Mouse (Mus musculus) forebrain, embryonic 10.5 days (tissue): ENCODE measurements around the gene Tnnc1. TPM values are rescaled to one million over a fixed set of nuclear protein-coding genes. Genes with fewer than 3 reads are reported as not detected.

ENCODE experiments used
- DNase-seq: peaks from one replicate; pipeline ENCODE4 v3.0.0-alpha.2; 2017; ENCODE audit warnings: low spot score; ENCODE audit errors: extremely low spot score
- H3K27ac ChIP-seq: fragments of 300-500 bp; sonication (generic); 2 replicates; pipeline ENCODE4 v1.5.1; 2016; ENCODE audit warnings: mild to moderate bottlenecking
- H3K27me3 ChIP-seq: fragments of 300-500 bp; sonication (generic); 2 replicates; pipeline ENCODE4 v1.6.1; 2016; ENCODE audit warnings: mild to moderate bottlenecking; ENCODE audit not compliant: poor library complexity, severe bottlenecking
- H3K36me3 ChIP-seq: fragments of 300-500 bp; sonication (generic); replicated peaks from 2 replicates; pipeline ENCODE4 v1.6.1; 2016; ENCODE audit warnings: mild to moderate bottlenecking, moderate library complexity
- H3K4me1 ChIP-seq: fragments of 300-500 bp; sonication (generic); 2 replicates; pipeline ENCODE4 v1.6.1; 2016
- H3K4me3 ChIP-seq: fragments of 300-500 bp; sonication (generic); 2 replicates; pipeline ENCODE4 v1.5.1; 2016; ENCODE audit warnings: mild to moderate bottlenecking, moderate library complexity
- H3K9me3 ChIP-seq: fragments of 300-500 bp; sonication (generic); 2 replicates; pipeline ENCODE4 v1.6.1; 2016; ENCODE audit warnings: mild to moderate bottlenecking, moderate library complexity
- WGBS: fragments of 180-500 bp; shearing (Covaris S2); methylation state at CpG from one replicate; pipeline ENCODE4 v1.1.7; 2016; 5-methylcytosine and 5-hydroxymethylcytosine counted together
- polyA plus RNA-seq: library from polyadenylated mRNA; unstranded; fragments of >200 nt; fragmentation: Nextera tagmentation; extraction: Ambion mirVana; gene quantifications from 2 replicates; pipeline ENCODE4 v1.2.1, GENCODE M21; 2016

The Tnnc1 gene
- polyA plus RNA-seq, 1 experiment from 2014 or later, result 0.67 TPM

DNA sequence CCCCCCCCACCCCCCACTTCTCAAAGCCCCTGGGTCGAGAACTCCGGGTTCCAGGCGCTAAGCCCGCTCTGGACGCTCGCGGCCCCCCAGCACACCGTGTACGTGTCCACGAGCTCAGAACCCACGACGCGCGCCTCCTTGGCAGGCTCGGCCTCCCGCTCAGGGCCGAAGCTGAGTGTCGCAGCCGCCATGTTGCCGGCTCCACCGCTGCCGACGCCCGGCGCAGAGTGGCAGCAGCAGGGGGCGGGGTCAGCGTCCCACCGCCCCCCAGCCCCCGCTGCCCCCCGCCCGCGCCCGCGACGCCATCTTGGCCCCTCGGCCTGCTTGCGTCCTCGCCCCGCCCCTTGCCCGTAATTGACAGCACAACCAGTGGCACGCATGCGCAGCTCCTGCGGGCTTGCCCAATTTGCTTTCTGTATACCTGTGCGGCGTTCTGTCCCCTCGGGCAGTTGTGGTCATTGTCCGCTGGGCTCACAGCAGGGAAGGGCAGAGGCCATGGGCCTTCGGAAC is 1.6 kb upstream of the Tnnc1 start:
- peaks cover 33% of the 10 kb centered on the region for H3K36me3 ChIP-seq
- H3K27me3 ChIP-seq, result no peaks in the 10 kb centered on the region; the same call in none of the 2 replicates
- peaks cover 28% of the 10 kb centered on the region for H3K4me1 ChIP-seq
- peak overlapping the region; percentile 85 for H3K4me3 ChIP-seq
- H3K27ac ChIP-seq, result peak overlapping the region; percentile 97
- peak; percentile 93 for DNase-seq
- WGBS, result under 1% methylated on average over 48 of the region's 48 CpGs
- H3K9me3 ChIP-seq, result no peaks in the 10 kb centered on the region

DNA sequence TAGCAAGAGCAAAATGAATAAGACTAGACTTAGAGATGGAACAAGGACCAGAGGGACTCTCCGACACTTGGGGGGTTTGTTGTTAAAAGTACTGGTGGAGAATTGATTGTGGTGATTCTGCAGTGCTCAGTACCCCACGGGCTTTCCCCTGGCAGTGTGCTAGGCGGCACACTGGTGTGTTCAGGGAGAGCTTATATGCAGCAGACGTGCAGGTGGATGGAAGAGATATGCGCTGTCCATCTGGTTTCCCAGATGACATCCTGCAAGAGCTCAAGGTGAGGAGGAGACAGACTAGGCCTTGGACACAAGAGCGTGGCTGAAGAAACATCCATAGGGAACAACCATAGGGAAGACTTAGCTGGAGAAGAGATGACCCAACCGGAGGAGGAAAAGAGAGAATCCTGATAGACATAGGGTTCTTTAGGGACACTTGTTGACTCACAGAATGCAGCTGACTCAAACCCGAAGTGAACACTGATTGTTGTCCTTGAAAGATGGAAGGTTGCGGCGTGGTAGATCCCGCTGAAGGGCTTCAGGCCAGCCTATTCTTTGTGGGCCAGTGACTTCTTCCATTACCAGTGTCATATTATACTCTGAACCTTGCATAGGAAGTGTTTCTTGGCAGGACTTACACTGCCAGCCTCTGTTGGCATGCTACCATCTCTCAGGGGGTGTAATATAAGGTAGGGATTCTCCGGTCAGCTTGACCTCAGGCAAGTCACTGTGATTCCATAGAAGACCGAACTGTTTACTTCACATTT is 862 bp upstream of the Tnnc1 start:
- no peaks in the 10 kb centered on the region for H3K9me3 ChIP-seq
- peaks cover 26% of the 10 kb centered on the region for H3K36me3 ChIP-seq
- peaks cover 28% of the 10 kb centered on the region for H3K4me1 ChIP-seq
- H3K27me3 ChIP-seq, result no peaks in the 10 kb centered on the region; the same call in none of the 2 replicates
- DNase-seq, result no peak
- H3K4me3 ChIP-seq, result peak overlapping the region; percentile 85
- H3K27ac ChIP-seq, result peak overlapping the region; percentile 97
- WGBS, result 82% methylated on average over 13 of the region's 13 CpGs

DNA sequence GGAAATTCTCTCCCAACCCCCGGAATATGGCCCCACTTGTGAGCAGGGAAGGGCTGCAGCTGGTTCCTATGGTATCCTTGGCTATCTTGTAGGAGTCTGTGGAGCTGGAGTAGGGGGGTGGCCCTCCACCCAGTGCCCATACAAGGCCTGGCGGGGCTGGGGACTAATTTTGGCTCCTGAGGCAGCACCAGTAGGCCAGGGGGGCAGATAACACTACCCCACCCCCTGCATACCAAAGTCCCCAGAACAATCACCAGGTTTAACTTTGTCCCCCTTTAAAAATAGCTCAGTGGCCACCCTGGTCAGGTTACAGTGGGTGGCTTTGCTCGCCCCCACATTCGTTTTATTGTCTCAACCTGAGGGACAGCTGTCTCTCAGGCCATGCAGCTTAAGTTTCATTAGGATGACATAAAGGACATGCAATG is 1.0 kb downstream of the Tnnc1 start:
- peaks cover 7% of the 10 kb centered on the region for H3K36me3 ChIP-seq
- H3K9me3 ChIP-seq, result no peaks in the 10 kb centered on the region
- H3K4me1 ChIP-seq, result peaks cover 25% of the 10 kb centered on the region
- H3K4me3 ChIP-seq, result no peak overlapping the region
- WGBS, result 72% methylated on average over 4 of the region's 4 CpGs
- no peak overlapping the region for H3K27ac ChIP-seq
- H3K27me3 ChIP-seq, result peaks cover under 1% of the 10 kb centered on the region
- DNase-seq, result no peak

DNA sequence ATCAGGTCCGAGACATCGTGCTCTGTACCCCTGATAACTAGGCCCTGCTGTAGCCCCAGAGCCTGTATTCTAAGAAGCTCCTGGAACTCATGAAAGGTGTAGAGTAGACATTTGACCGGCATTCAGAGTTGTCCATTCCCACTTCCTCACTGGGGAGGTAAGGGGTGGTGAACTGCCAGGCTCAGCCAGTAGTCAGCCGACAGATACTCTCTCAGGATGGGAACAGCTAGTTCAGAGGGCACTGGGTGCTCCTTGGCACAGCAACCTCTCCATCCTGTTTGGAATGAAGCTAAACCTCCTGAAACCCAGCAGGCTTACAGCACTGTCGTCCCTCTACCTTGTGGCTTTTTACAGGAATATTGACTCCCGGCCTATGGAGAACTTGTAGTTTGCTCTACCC is 3.7 kb downstream of the Tnnc1 start:
- Histone ChIP-seq H3K4me3 (no peak overlapping the region), H3K36me3 (no peaks in the 10 kb centered on the region), H3K27ac (no peak overlapping the region), H3K27me3 (peaks cover 20% of the 10 kb centered on the region), H3K9me3 (no peaks in the 10 kb centered on the region), H3K4me1 (peaks cover 26% of the 10 kb centered on the region)
- DNase-seq, result no peak
- 88% methylated on average over 6 of the region's 6 CpGs for WGBS

DNA sequence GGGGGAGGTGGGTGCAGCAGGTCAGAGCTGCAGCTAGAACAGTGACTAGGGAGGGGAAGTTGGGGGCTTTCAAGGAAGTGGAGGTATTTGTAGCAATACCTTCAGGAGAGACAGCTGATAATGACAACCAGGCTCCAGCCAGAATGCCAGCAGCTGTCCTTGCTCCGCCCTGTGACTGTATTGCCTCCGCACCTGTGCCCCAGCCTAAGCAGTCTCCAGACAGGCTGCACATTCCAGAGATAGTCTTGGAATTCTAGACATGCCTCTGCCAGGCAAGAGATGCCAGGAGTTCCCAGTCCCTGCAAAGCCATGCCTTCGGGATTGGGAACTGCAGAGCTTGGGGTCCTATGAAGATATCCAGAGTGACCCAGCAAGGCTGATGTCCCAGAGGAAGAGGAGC is 4.4 kb downstream of the Tnnc1 start:
- Histone ChIP-seq H3K27me3 (peaks cover 21% of the 10 kb centered on the region), H3K4me1 (peaks cover 27% of the 10 kb centered on the region), H3K27ac (no peak overlapping the region), H3K36me3 (no peaks in the 10 kb centered on the region), H3K4me3 (no peak overlapping the region), H3K9me3 (no peaks in the 10 kb centered on the region)
- no peak for DNase-seq
- WGBS, result 83% methylated on average over 3 of the region's 3 CpGs

DNA sequence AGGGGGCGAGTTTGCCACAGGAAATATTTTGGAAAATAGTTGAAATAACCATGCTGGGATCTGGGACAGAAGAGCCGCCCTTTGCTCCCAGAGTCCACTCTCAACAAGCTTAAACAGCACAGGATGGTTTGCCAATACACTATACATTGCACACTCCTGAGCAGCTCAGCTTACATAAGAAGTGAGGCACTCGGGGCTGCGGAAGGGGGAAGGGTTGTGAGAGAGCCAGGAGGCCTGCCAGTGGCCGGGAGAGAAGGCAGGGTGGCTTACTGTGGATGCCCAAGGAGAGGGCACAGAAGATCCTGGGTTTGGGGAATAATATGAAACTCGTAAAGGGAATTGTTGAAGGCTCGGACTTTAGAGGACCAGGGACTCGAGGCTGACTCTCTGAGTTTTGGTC is 5.8 kb downstream of the Tnnc1 start:
- peaks cover 21% of the 10 kb centered on the region for H3K27me3 ChIP-seq
- H3K36me3 ChIP-seq, result no peaks in the 10 kb centered on the region
- H3K4me3 ChIP-seq, result no peak overlapping the region
- DNase-seq, result no peak
- WGBS, result 76% methylated on average over 8 of the region's 8 CpGs
- H3K9me3 ChIP-seq, result no peaks in the 10 kb centered on the region
- H3K27ac ChIP-seq, result no peak overlapping the region
- H3K4me1 ChIP-seq, result peaks cover 33% of the 10 kb centered on the region

DNA sequence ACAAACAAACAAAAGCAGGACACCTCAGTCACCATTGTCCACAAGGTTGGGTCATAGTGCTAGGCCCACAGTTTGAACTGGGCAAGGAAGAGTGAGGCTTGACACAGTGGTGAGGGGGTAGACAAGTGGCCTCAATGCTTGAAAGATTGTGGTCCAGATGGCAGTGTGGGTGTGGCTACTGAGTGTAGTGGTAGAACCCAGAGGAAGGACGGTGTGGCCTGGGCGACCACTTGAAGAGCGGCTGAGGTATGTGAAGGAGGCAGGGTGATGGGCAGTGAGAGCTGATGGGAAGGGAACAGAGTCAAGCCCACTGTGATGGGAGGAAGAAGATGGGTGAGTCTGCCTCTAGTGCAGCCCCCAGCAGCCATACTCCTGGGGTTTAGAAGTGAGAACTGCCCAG is 6.6 kb downstream of the Tnnc1 start:
- 86% methylated on average over 3 of the region's 3 CpGs for WGBS
- no peaks in the 10 kb centered on the region for H3K9me3 ChIP-seq
- H3K36me3 ChIP-seq, result no peaks in the 10 kb centered on the region
- no peak overlapping the region for H3K27ac ChIP-seq
- peaks cover 21% of the 10 kb centered on the region for H3K27me3 ChIP-seq
- H3K4me3 ChIP-seq, result no peak overlapping the region
- no peak for DNase-seq
- H3K4me1 ChIP-seq, result peaks cover 33% of the 10 kb centered on the region

DNA sequence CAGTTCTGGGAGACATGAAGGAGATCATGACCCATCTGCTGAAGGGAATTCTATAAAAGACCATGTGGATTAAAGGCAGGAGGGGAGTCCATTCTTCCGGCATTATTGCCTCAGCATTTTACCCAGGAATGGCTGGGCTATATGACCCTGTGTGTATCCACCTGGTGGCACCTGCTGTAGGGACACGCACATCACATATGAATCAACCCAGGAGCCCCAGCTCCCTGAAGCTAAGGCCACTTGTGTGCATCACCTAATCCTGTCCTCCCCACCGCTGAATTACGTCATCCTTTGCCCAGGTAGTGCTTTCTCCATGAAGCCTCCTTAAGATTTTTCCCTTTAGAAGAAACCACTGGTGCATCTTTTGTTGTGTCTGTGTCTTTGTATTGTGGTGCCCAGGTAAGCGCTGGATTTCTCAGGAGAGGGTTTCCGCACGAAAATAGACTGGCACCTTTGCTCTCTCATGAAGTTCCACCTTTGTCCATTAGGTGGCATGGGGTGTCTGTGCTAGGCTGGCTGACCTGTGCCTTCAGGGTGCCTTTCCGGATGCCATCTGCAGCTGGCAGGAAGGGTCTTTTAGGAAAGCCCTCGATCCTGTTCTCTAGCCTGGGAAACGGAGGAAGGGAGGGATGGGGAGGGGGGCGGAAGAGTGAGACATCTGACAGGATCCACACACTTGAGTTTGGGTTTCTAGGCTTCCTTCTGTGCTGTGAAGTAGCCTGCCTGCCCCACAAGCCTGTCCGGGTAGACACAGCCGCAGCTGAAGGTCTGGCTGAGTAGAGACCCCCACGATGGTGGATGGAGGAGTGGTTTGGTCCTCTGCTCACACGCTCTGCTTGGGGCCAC is 7.3 kb downstream of the Tnnc1 start:
- WGBS, result 32% methylated on average over 15 of the region's 15 CpGs
- H3K4me1 ChIP-seq, result peaks cover 34% of the 10 kb centered on the region
- H3K36me3 ChIP-seq, result no peaks in the 10 kb centered on the region
- H3K27me3 ChIP-seq, result peaks cover 21% of the 10 kb centered on the region
- no peak overlapping the region for H3K4me3 ChIP-seq
- H3K27ac ChIP-seq, result peak overlapping the region; percentile 74
- peak; percentile 67 for DNase-seq
- H3K9me3 ChIP-seq, result no peaks in the 10 kb centered on the region

DNA sequence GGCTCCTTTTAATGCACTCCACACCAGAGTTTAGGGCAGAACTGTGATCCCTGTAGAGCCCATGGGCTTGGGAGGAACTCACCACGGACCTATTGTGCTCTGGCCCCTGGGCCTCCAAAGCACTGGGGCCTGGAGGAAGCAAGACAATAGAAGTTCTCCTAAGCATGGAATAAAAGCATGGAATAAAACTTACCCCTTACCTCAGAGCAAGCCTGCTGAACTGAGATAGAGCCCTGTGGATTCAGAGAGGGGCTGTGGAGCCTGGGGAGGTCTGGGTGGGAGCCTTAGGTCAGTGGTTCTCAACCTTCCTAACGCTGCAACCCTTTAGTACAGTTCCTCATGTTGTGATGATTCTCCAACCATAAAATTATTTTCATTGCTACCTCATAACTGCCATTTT is 8.7 kb downstream of the Tnnc1 start, which contains the start of gene Nisch:
Gene Nisch, minus strand, starts transcription at position 101 of the 400 bp plus-strand sequence.
- 63% methylated on average over 2 of the region's 2 CpGs for WGBS
- Histone ChIP-seq H3K9me3 (no peaks in the 10 kb centered on the region), H3K4me3 (peak within 1 kb of the TSS; percentile 0; the same call in 1 of the 2 replicates), H3K4me1 (peaks cover 47% of the 10 kb centered on the region), H3K36me3 (no peaks in the 10 kb centered on the region), H3K27me3 (peaks cover 21% of the 10 kb centered on the region), H3K27ac (peak within 1 kb of the TSS; percentile 74)
- no peak for DNase-seq

DNA sequence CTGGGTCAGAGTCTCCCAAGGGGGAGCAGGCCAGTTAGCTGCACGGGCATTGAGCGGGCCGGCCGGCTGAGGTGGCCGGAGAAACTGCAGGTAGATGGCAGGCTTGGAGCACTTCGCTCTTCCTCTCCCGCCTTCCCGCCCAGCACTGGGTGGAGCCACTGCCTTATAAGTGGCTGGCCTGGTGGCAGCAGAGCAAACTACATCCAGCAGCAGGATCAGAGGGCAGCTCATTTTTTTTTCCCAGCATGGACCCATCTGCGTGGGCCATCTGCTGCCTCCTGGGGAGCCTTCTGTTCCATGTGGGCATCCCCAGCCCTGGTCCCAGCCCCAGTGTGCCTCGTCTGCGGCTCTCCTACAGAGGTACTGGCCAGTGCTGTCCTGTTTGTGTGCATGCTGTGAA is 9.6 kb downstream of the Tnnc1 start, which contains the start of gene Sema3g:
Gene Sema3g, plus strand, starts transcription at position 195 of the 400 bp plus-strand sequence.
- peaks cover 47% of the 10 kb centered on the region for H3K4me1 ChIP-seq

DNA sequence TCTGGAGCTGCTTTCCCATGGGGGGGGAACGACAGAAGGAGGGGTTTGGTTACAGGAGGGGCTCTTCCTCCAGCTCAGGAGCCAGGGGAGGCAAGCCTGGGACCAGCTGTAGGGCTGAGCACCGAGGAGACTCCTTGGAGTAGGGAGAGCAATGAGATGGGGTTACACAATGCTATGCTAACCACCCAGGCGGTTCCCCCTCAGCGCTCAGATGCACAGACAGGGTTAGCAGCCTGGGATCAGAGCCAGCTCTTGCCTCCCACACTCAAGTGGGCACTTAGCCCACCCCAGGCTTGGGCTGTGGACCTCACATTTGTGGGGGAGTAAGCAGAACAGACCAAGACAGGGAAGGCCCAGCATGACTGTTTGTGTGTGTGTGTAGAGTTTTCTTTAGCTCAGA is 18.9 kb downstream of the Tnnc1 start:
- 81% methylated on average over 4 of the region's 4 CpGs for WGBS
- Histone ChIP-seq H3K4me3 (no peak overlapping the region), H3K36me3 (no peaks in the 10 kb centered on the region), H3K27ac (0 out of 2 replicates have a peak overlapping the region, but pooled peaks have one; percentile 21), H3K4me1 (peaks cover 14% of the 10 kb centered on the region), H3K9me3 (no peaks in the 10 kb centered on the region), H3K27me3 (no peaks in the 10 kb centered on the region)
- DNase-seq, result no peak

More for the DNA sequence above, 9.6 kb downstream of the Tnnc1 start, which contains the start of gene Sema3g:
- peak; percentile 63 for DNase-seq
- 15% methylated on average over 11 of the region's 11 CpGs for WGBS
- Histone ChIP-seq H3K4me3 (peak within 1 kb of the TSS; percentile 0; the same call in 1 of the 2 replicates), H3K9me3 (no peaks in the 10 kb centered on the region), H3K36me3 (no peaks in the 10 kb centered on the region), H3K27ac (peak within 1 kb of the TSS; percentile 74), H3K27me3 (peaks cover 21% of the 10 kb centered on the region)

DNA sequence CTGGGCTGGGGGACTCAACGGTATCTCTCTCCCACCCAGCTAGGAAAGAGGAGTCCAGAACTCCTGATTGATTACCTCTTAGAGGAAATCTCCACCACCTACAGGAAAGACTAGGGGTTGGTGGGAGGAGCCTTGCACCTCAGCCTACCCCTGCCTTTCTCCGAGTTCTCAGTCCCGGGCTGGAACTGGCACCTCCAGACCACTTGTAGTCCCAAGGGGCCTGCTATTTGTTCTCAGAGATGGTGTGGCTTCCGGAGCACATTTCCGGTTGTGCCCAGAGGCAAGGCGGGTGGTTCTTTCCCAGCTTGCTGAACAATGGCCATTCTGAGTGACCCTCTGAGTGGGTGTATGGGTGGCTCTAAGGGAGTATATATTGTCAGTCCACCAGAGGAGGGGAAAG is 20.1 kb downstream of the Tnnc1 start:
- Histone ChIP-seq H3K27me3 (no peaks in the 10 kb centered on the region), H3K36me3 (no peaks in the 10 kb centered on the region), H3K27ac (peak overlapping the region; percentile 6; the same call in 1 of the 2 replicates), H3K4me3 (no peak overlapping the region), H3K4me1 (peaks cover 14% of the 10 kb centered on the region), H3K9me3 (no peaks in the 10 kb centered on the region)
- no peak for DNase-seq
- 79% methylated on average over 6 of the region's 6 CpGs for WGBS
